Mouse (Mus musculus): ENCODE results near the gene Gm26920. TPM values are rescaled to one million over a fixed set of nuclear protein-coding genes. Genes with fewer than 3 reads are reported as not detected.

Gm26920 gene
- polyA plus RNA-seq, 1 experiment from 2014 or later: 2.4 TPM

- no peak overlapping the region for H3K27ac ChIP-seq
- H3K4me3 ChIP-seq (replicated peaks): no peak overlapping the region
- no peaks in the 10 kb centered on the region for H3K36me3 ChIP-seq
- no peak for ATAC-seq (replicated peaks; ENCODE audit: low FRiP score)
- H3K9me3 ChIP-seq (replicated peaks): no peaks in the 10 kb centered on the region
- H3K27me3 ChIP-seq: no peaks in the 10 kb centered on the region
- H3K9ac ChIP-seq: no peak overlapping the region
- peaks cover 19% of the 10 kb centered on the region for H3K4me1 ChIP-seq
- WGBS: 84% methylated on average over 4 of the region's 4 CpGs
- H3K4me2 ChIP-seq: no peak overlapping the region
Observed at GRCm38 (mm10) chr7:30048126-30048525, 42.1 kb downstream of the Gm26920 start.

GRCm38 (mm10) chr7:30044354-30044753, 45.9 kb downstream of the Gm26920 start:
- Histone ChIP-seq H3K9me3 (replicated peaks) (no peaks in the 10 kb centered on the region), H3K9ac (no peak overlapping the region), H3K4me2 (0 out of 2 replicates have a peak overlapping the region, but pooled peaks have one; percentile 13), H3K27me3 (no peaks in the 10 kb centered on the region), H3K27ac (no peak overlapping the region), H3K4me3 (replicated peaks) (no peak overlapping the region), H3K36me3 (no peaks in the 10 kb centered on the region), H3K4me1 (peaks cover 5% of the 10 kb centered on the region)
- 26% methylated on average over 9 of the region's 9 CpGs for WGBS
- ATAC-seq (replicated peaks; ENCODE audit: low FRiP score): peak; percentile 90

- Histone ChIP-seq H3K4me1 (no peaks in the 10 kb centered on the region), H3K27me3 (no peaks in the 10 kb centered on the region), H3K36me3 (peaks cover 17% of the 10 kb centered on the region), H3K4me2 (no peak overlapping the region), H3K4me3 (replicated peaks) (no peak overlapping the region), H3K9ac (no peak overlapping the region), H3K27ac (no peak overlapping the region), H3K9me3 (replicated peaks) (no peaks in the 10 kb centered on the region)
- 95% methylated on average over 12 of the region's 12 CpGs for WGBS
- ATAC-seq (replicated peaks; ENCODE audit: low FRiP score): no peak
Observed at GRCm38 (mm10) chr7:30034331-30034730, 55.9 kb downstream of the Gm26920 start.

GRCm38 (mm10) chr7:30031379-30031778, 58.8 kb downstream of the Gm26920 start:
- Histone ChIP-seq H3K27ac (no peak overlapping the region), H3K4me2 (no peak overlapping the region), H3K9me3 (replicated peaks) (no peaks in the 10 kb centered on the region), H3K27me3 (no peaks in the 10 kb centered on the region), H3K4me1 (no peaks in the 10 kb centered on the region), H3K4me3 (replicated peaks) (no peak overlapping the region), H3K9ac (no peak overlapping the region), H3K36me3 (peaks cover 15% of the 10 kb centered on the region)
- ATAC-seq (replicated peaks; ENCODE audit: low FRiP score): no peak
- WGBS: 87% methylated on average over 3 of the region's 3 CpGs

GRCm38 (mm10) chr7:30030677-30031076, 59.5 kb downstream of the Gm26920 start:
- Histone ChIP-seq H3K36me3 (peaks cover 21% of the 10 kb centered on the region), H3K4me2 (no peak overlapping the region), H3K4me1 (no peaks in the 10 kb centered on the region), H3K9me3 (replicated peaks) (no peaks in the 10 kb centered on the region), H3K4me3 (replicated peaks) (no peak overlapping the region), H3K27me3 (no peaks in the 10 kb centered on the region), H3K9ac (no peak overlapping the region), H3K27ac (no peak overlapping the region)
- WGBS: 25% methylated on average over 6 of the region's 6 CpGs
- no peak for ATAC-seq (replicated peaks; ENCODE audit: low FRiP score)

- Histone ChIP-seq H3K9ac (no peak overlapping the region), H3K9me3 (replicated peaks) (no peaks in the 10 kb centered on the region), H3K27ac (no peak overlapping the region), H3K4me1 (no peaks in the 10 kb centered on the region), H3K4me3 (replicated peaks) (no peak overlapping the region), H3K36me3 (peaks cover 41% of the 10 kb centered on the region), H3K27me3 (no peaks in the 10 kb centered on the region), H3K4me2 (no peak overlapping the region)
- ATAC-seq (replicated peaks; ENCODE audit: low FRiP score): no peak
- WGBS: 88% methylated on average over 3 of the region's 3 CpGs
Observed at GRCm38 (mm10) chr7:30028572-30028971, 61.6 kb downstream of the Gm26920 start.

- Histone ChIP-seq H3K4me2 (no peak overlapping the region), H3K36me3 (peaks cover 54% of the 10 kb centered on the region), H3K27me3 (no peaks in the 10 kb centered on the region), H3K9ac (no peak overlapping the region), H3K4me1 (no peaks in the 10 kb centered on the region), H3K9me3 (replicated peaks) (no peaks in the 10 kb centered on the region), H3K27ac (no peak overlapping the region), H3K4me3 (replicated peaks) (no peak overlapping the region)
- no peak for ATAC-seq (replicated peaks; ENCODE audit: low FRiP score)
- WGBS: 59% methylated on average over 4 of the region's 4 CpGs
Observed at GRCm38 (mm10) chr7:30027331-30027730, 62.9 kb downstream of the Gm26920 start.

GRCm38 (mm10) chr7:30025358-30025757, 64.9 kb downstream of the Gm26920 start:
- Histone ChIP-seq H3K9me3 (replicated peaks) (no peaks in the 10 kb centered on the region), H3K27me3 (no peaks in the 10 kb centered on the region), H3K4me1 (no peaks in the 10 kb centered on the region), H3K4me3 (replicated peaks) (no peak overlapping the region), H3K36me3 (peaks cover 73% of the 10 kb centered on the region), H3K4me2 (no peak overlapping the region), H3K9ac (no peak overlapping the region), H3K27ac (no peak overlapping the region)
- 70% methylated on average over 5 of the region's 5 CpGs for WGBS
- 0 out of 2 replicates have a peak, but pooled peaks have one; percentile 15 for ATAC-seq (replicated peaks; ENCODE audit: low FRiP score)

GRCm38 (mm10) chr7:30023800-30024199, 66.4 kb downstream of the Gm26920 start:
- H3K9ac ChIP-seq: no peak overlapping the region
- H3K27me3 ChIP-seq: no peaks in the 10 kb centered on the region
- no peak overlapping the region for H3K27ac ChIP-seq
- no peaks in the 10 kb centered on the region for H3K4me1 ChIP-seq
- H3K4me2 ChIP-seq: no peak overlapping the region
- H3K9me3 ChIP-seq (replicated peaks): no peaks in the 10 kb centered on the region
- no peak overlapping the region for H3K4me3 ChIP-seq (replicated peaks)
- WGBS: 87% methylated on average over 8 of the region's 8 CpGs
- no peak for ATAC-seq (replicated peaks; ENCODE audit: low FRiP score)
- peaks cover 88% of the 10 kb centered on the region for H3K36me3 ChIP-seq

GRCm38 (mm10) chr7:30023324-30023723, 66.9 kb downstream of the Gm26920 start:
- Histone ChIP-seq H3K27me3 (no peaks in the 10 kb centered on the region), H3K4me1 (no peaks in the 10 kb centered on the region), H3K4me2 (no peak overlapping the region), H3K36me3 (peaks cover 92% of the 10 kb centered on the region), H3K4me3 (replicated peaks) (no peak overlapping the region), H3K9me3 (replicated peaks) (no peaks in the 10 kb centered on the region), H3K9ac (no peak overlapping the region), H3K27ac (no peak overlapping the region)
- ATAC-seq (replicated peaks; ENCODE audit: low FRiP score): no peak
- 96% methylated on average over 9 of the region's 9 CpGs for WGBS

GRCm38 (mm10) chr7:30019543-30019942, 70.7 kb downstream of the Gm26920 start:
- Histone ChIP-seq H3K4me1 (no peaks in the 10 kb centered on the region), H3K4me2 (no peak overlapping the region), H3K36me3 (peaks cover 96% of the 10 kb centered on the region), H3K4me3 (replicated peaks) (no peak overlapping the region), H3K9ac (no peak overlapping the region), H3K9me3 (replicated peaks) (no peaks in the 10 kb centered on the region), H3K27ac (no peak overlapping the region), H3K27me3 (no peaks in the 10 kb centered on the region)
- no peak for ATAC-seq (replicated peaks; ENCODE audit: low FRiP score)
- 78% methylated on average over 2 of the region's 2 CpGs for WGBS

GRCm38 (mm10) chr7:30017226-30017625, 73.0 kb downstream of the Gm26920 start:
- Histone ChIP-seq H3K4me2 (no peak overlapping the region), H3K36me3 (peaks cover 88% of the 10 kb centered on the region), H3K4me3 (replicated peaks) (no peak overlapping the region), H3K4me1 (no peaks in the 10 kb centered on the region), H3K27ac (no peak overlapping the region), H3K27me3 (no peaks in the 10 kb centered on the region), H3K9me3 (replicated peaks) (no peaks in the 10 kb centered on the region), H3K9ac (no peak overlapping the region)
- WGBS: 92% methylated on average over 6 of the region's 6 CpGs
- ATAC-seq (replicated peaks; ENCODE audit: low FRiP score): no peak

GRCm38 (mm10) chr7:30012956-30013363, 77.2 kb downstream of the Gm26920 start:
- Histone ChIP-seq H3K36me3 (peaks cover 78% of the 10 kb centered on the region), H3K27ac (no peak overlapping the region), H3K27me3 (no peaks in the 10 kb centered on the region), H3K9me3 (replicated peaks) (no peaks in the 10 kb centered on the region), H3K4me2 (no peak overlapping the region), H3K4me3 (replicated peaks) (no peak overlapping the region), H3K9ac (no peak overlapping the region), H3K4me1 (peaks cover 27% of the 10 kb centered on the region)
- ATAC-seq (replicated peaks; ENCODE audit: low FRiP score): peak; percentile 37; the same call in 1 of the 2 replicates
- 76% methylated on average over 4 of the region's 4 CpGs for WGBS
